Mouse (Mus musculus) MEL-GATA-1-ER (cell line): ENCODE measurements around the gene Pagr1b.

Experiments
- DNase-seq: peaks from one replicate; pipeline ENCODE4 v3.0.0-alpha.2; 2012; ENCODE audit warnings: low read depth; ENCODE audit errors: extremely low read depth

Pagr1b gene

DNA sequence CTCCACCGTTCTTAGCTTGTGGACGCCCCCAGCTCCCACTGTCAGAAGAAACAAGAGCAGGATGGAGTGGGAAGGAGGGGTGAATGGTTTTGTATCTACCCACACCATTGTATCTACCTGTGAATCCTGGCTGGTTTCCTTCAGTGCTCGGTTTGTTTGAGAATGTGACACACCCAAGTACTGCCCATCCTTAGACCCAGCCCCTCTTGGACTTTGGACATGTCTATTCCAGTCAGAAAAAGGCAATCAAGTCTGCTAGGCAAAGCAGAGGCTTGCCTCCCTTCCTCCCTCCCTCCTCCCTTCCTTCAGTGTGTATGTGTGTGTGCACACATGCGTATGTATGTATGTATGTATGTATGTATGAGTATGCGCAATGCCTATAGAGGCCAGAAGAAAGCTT lies 12.7 kb downstream of the Pagr1b start:
- DNase-seq = no peak

- DNase-seq = no peak
Measured at GRCm38 (mm10) chr7:126999568-126999967, 16.7 kb downstream of the Pagr1b start.

DNA sequence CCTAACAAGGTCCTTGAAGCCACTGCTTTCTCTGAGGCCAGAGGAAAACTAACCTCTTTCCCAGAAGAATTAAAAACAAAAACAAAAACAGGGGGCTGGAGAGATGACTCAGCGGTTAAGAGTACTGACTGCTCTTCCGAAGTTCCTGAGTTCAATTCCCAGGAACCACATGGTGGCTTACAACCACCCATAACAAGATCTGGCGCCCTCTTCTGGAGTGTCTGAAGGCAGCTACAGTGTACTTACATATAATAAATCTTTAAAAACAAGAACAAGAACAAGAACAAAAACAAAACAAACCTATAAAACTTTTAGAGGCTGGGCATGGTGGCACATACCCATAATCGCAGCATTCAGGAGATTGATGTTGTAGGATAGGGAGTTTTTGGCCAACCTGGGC lies 19.8 kb downstream of the Pagr1b start:
- no peak for DNase-seq

- DNase-seq = no peak
Measured at GRCm38 (mm10) chr7:126988816-126989215, 27.5 kb downstream of the Pagr1b start.

GRCm38 (mm10) chr7:126986319-126986718 lies 30.0 kb downstream of the Pagr1b start:
- DNase-seq = no peak

DNA sequence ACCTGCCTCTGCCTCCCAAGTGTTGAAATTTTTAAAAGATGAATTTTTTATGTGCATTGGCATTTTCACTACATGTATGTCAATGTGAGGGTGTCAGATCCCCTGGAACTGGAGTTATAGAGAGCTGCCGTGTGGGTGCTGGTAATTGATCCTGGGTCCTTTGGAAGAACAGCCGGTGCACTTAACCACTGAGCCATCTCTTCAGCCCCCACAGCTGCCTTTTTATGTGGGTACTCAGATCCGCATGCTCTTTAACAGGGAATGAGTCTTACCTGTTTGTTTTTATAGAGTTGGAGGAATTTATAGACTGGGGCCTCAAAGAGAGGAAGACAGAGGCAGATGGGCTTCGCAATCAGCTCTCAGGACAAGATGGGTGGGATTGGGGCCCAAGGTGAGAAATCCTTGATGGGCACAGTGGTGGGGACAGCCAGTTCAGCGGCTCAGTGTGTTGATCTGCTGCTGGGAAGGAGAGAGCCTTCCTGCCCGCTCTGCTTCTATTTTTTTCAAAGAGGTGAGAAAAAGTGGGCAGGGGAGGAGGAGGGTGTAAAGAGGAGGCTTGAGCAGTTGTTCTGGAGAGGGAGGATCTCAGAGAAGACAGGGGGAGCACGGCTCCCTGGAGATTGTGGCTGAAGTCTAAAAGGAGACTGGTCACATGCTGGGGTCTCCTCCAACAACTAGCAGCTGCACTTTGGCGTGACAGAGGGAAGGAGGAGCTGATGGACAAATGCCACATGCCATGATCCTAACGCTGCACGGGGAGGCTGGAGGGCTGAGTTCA lies 31.4 kb downstream of the Pagr1b start:
- DNase-seq = no peak

- DNase-seq = no peak
Measured at GRCm38 (mm10) chr7:126983113-126983512, 33.2 kb downstream of the Pagr1b start.

- DNase-seq = no peak
Measured at GRCm38 (mm10) chr7:126982054-126982453, 34.2 kb downstream of the Pagr1b start.

GRCm38 (mm10) chr7:126981601-126982000 lies 34.7 kb downstream of the Pagr1b start:
- no peak for DNase-seq

DNA sequence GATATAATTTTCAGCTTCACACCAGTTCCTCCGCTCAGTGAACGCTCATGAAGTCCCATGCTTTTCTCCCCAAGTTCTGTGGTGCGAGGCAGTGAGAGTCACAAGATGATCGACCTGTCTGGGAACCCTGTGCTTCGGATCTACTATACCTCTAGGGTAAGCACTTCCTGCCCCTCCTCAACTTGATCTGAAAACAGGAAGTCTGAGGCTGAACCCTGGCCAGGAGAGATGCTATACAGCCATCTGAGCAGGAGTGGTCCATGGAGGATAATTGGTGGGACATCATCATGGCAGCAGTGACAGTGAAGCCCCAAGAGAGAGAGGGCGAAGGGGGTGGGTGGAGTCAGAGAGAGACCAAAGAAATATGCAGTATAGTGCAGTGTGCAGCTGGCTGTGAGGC lies 37.4 kb downstream of the Pagr1b start:
- DNase-seq = no peak

GRCm38 (mm10) chr7:126976878-126977459 lies 39.3 kb downstream of the Pagr1b start:
- no peak for DNase-seq

- peak; percentile 93 for DNase-seq
Measured at GRCm38 (mm10) chr7:126975950-126976866, 40.1 kb downstream of the Pagr1b start, which contains the start of gene Cdiptos. Gene Cdiptos, minus strand, starts transcription at chr7:126976098.

- no peak for DNase-seq
Measured at GRCm38 (mm10) chr7:126975893-126975949, 40.6 kb downstream of the Pagr1b start, which contains the start of gene Cdipt. Gene Cdipt, plus strand, starts transcription at chr7:126975914.

- DNase-seq = peak; percentile 37
Measured at GRCm38 (mm10) chr7:126975493-126975892, 40.8 kb downstream of the Pagr1b start.

DNA sequence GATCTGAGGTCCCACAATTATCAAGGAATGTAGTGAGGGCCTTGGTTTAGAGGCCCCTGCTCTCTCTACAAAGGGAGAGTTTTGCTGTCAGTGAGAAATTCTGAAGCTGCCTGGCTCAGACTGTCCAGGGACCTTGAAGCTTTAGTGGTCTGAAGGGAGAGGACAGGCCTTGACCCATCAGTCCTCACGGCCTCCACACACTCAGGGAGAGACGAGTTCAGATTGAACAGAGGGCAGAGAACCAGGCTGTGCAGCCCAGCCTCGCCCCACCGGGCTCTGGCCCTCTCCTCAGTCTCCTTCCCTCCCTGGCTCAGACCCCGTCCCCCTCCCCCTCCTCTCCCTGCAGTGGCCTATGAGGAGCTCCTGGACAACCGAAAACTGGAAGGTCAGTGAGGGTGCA lies 48.9 kb downstream of the Pagr1b start:
- DNase-seq = no peak

DNA sequence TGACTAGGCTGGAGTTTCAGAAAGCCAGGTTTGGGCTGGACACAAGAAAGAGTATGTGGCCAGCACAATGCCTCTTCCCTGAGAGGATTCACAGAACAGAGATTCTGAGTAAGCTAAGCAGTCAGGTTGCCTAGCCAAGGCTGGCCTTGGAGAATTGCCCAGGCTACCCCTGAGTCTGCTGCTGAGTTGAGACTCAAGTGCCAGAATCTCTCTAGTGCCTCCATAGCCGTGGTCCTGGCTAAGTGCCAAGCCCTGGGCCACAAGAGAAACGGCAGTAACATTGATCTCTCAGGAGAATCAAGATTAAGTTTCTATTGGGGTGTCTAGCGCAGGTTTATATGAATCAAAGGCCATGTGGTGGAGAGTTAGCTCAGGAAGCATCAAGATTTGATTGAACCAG lies 50.7 kb downstream of the Pagr1b start:
- no peak for DNase-seq

DNA sequence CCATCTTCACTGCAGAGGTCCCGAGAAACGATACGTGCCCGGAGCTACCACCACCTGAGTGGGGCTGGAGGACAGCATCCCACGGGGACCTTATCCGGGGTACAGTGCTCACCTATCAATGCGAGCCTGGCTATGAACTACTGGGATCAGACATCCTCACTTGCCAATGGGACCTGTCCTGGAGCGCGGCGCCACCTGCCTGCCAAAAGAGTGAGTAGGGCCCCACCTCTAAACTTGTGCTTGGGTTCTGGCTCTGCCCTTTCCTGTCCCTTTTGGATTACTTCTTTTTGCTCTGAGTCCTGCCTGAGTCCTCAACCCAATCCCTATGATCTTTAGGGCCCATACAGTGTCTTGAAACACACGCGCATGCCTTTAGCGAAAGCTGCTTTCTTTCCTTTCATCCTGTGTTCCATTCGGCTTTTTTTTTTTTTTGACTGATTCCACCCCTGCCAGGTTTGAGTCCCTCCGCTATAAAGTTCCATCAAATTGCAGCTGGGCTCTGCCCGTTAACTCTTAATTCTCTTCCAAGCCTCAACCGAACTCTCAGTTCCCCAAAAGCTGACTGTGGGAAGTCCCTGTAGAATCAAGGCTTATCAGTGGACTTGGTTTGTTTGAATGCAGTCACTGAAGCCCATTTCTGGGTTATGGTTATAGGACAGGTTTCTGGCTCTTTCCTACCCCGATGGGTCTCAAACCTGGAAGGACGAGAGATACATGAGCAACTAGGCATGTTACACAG lies 52.6 kb downstream of the Pagr1b start:
- DNase-seq = no peak

- DNase-seq = no peak
Measured at GRCm38 (mm10) chr7:126961965-126962364, 54.3 kb downstream of the Pagr1b start.

DNA sequence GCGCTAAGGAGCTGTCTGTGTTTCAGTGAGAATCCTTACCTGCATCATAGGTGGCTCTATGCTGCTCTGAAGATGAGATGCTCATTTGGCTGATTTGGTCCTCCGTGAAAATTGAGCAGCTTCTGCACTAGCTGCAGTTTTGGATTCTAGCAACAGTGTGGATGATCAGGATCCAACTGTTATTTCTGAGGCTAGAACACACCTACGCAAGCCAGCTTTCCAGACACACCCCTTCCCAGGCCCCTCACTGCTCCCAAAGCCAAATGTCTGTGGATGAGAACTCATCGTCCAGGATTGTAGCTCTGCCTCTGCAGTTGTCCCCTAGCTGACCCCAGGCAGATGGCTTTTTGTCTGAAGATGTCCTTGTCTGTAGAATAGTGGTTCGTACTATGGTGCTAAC lies 55.2 kb downstream of the Pagr1b start:
- no peak for DNase-seq

DNA sequence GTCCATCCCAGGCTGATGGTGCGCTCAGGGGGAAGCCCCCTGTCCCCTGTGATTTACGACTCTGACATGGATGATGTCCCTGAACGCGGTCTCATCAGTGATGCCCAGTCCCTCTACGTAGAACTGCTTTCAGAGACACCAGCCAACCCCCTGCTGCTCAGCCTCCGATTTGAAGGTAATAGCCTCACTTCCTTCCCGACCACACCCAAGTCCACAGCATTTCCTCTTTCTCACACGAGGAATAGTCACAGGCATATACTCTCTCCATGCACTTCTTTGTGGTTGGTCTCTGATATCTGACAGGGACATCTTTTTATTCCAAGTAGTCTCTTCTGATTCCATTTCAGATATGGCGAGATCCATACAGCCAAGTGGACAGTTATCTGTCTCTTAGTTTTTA lies 56.5 kb downstream of the Pagr1b start:
- peak; percentile 40 for DNase-seq

DNA sequence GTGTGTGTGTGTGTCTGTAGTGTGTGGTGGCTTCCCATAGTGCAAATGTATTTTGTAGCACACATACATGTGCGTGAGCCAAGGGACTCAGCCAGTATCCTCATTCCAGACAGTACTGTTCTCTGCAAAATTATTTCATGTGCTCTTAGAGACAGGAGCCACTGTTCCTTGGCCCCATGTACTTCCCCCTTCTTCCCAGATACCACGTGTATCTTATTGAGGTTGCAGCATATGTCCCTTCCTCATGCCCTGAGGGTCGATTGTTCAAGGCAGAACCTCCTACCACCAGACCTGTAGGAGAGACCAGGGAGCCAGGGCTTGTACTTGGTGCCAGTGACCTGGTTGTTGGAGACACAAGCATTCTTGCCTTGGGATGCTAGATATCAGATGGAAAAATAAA lies 61.2 kb downstream of the Pagr1b start:
- DNase-seq = no peak

DNA sequence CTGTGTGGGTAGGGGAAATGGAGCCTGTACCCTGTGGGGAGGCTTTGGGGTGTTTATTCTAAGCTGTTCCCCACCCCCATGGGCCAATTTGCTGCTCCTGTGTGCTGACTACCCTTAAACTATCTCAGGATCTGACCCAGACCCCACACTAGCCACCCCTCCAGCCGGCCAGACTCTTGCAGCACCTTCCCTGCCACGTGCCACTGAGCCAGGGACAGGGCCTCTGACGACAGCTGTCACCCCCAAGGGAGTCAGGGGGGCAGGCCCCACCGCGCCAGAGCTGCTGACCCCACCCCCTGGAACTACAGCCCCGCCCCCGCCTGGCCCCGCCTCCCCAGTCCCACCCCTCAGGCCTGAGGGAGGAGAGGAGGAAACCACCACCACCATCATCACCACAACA lies 63.6 kb downstream of the Pagr1b start:
- no peak for DNase-seq
